Mouse (Mus musculus) limb, embryonic 12.5 days (tissue): ENCODE data around the gene Ctla4. TPM values are rescaled to one million over a fixed set of nuclear protein-coding genes. Genes with fewer than 3 reads are reported as not detected.

Source experiments
- ATAC-seq: fragments of 200-750 bp; cut with Nextera tagmentation; 2 replicates; pipeline ENCODE4 v1.8.0; 2017; ENCODE audit warnings: low read depth, moderate TSS enrichment; ENCODE audit not compliant: insufficient number of reproducible peaks, insufficient read depth, low FRiP score, low TSS enrichment
- H3K27ac ChIP-seq: fragments of 300-500 bp; sonication (generic); 2 replicates; pipeline ENCODE4 v1.5.1; 2016; ENCODE audit warnings: mild to moderate bottlenecking, moderate library complexity
- H3K27me3 ChIP-seq: fragments of 300-500 bp; sonication (generic); 2 replicates; pipeline ENCODE4 v1.6.1; 2016; ENCODE audit warnings: mild to moderate bottlenecking, moderate library complexity
- H3K36me3 ChIP-seq: fragments of 300-500 bp; sonication (generic); 2 replicates; pipeline ENCODE4 v1.6.1; 2016; ENCODE audit warnings: mild to moderate bottlenecking, moderate library complexity
- H3K4me1 ChIP-seq: fragments of 300-500 bp; sonication (generic); replicated peaks from 2 replicates; pipeline ENCODE4 v1.6.1; 2016
- H3K4me2 ChIP-seq: fragments of 300-500 bp; sonication (generic); 2 replicates; pipeline ENCODE4 v1.6.1; 2016; ENCODE audit warnings: mild to moderate bottlenecking, moderate library complexity
- H3K4me3 ChIP-seq: fragments of 300-500 bp; sonication (generic); replicated peaks from 2 replicates; pipeline ENCODE4 v1.5.1; 2016; ENCODE audit warnings: mild to moderate bottlenecking
- H3K9ac ChIP-seq: fragments of 300-500 bp; sonication (generic); replicated peaks from 2 replicates; pipeline ENCODE4 v1.6.1; 2016; ENCODE audit warnings: mild to moderate bottlenecking, moderate library complexity
- H3K9me3 ChIP-seq: fragments of 300-500 bp; sonication (generic); 2 replicates; pipeline ENCODE4 v1.6.1; 2016; ENCODE audit warnings: mild to moderate bottlenecking, moderate library complexity
- WGBS: fragments of 180-500 bp; shearing (Covaris S2); methylation state at CpG from one replicate; pipeline ENCODE4 v1.1.7; 2016; 5-methylcytosine and 5-hydroxymethylcytosine counted together
- polyA plus RNA-seq: library from polyadenylated mRNA; unstranded; fragments of >200 nt; fragmentation: Nextera tagmentation; extraction: Ambion mirVana; gene quantifications from 2 replicates; pipeline ENCODE4 v1.2.1, GENCODE M21; 2016

Ctla4 gene
- polyA plus RNA-seq, 1 experiment from 2014 or later = 0.24 TPM

DNA sequence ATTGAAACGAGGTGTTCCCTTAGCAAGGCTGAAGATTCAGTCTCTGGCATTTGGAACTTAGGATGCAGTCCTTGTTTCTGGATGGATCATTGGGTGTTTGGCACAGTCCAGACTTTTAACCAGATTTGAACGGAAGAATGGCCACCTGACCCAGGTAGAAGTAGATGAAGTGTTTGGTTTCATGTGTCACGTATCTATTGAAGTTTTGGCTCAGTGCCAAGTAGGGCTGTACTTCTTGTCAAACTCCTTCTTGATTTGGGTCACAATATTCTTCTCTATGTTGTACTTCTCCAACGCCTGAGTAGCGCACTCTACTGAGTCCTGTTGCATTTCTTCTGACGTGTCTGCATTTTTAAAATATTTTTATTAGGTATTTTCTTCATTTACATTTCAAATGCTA, 61.3 kb downstream of the Ctla4 start:
- 82% methylated on average over 6 of the region's 6 CpGs for WGBS
- ATAC-seq = no peak

DNA sequence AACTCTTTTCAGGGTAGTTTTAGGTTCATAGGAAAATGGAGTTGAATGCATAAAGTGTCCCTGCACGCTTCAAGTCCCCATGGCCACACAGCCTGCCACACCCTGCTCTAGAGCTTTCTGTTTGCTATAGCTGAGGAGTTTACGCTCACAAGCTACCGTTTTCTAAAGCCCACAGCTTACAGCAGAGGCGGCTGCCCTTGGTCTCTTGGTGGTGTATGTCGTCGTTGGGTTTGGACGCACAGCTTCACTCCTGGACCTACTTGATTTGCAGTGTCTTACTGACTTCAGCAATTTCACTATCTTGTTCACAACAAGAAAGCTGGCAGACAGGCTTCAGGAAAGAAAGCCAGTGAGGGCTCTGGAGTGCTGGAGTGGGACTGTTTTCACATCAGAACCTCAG, 66.2 kb downstream of the Ctla4 start:
- WGBS = 79% methylated on average over 7 of the region's 7 CpGs
- Histone ChIP-seq H3K4me1 (peaks cover 9% of the 10 kb centered on the region; the same call in 1 of the 2 replicates), H3K4me2 (no peak overlapping the region), H3K36me3 (no peaks in the 10 kb centered on the region), H3K27ac (no peak overlapping the region), H3K27me3 (no peaks in the 10 kb centered on the region), H3K4me3 (no peak overlapping the region), H3K9ac (no peak overlapping the region), H3K9me3 (no peaks in the 10 kb centered on the region)
- no peak for ATAC-seq

More for the DNA sequence above, 61.3 kb downstream of the Ctla4 start:
- no peaks in the 10 kb centered on the region for H3K36me3 ChIP-seq
- no peaks in the 10 kb centered on the region for H3K27me3 ChIP-seq
- H3K9me3 ChIP-seq = no peaks in the 10 kb centered on the region
- no peak overlapping the region for H3K4me3 ChIP-seq
- H3K4me2 ChIP-seq = no peak overlapping the region
- H3K27ac ChIP-seq = no peak overlapping the region
- no peak overlapping the region for H3K9ac ChIP-seq
- H3K4me1 ChIP-seq = peaks cover 9% of the 10 kb centered on the region; the same call in 1 of the 2 replicates

DNA sequence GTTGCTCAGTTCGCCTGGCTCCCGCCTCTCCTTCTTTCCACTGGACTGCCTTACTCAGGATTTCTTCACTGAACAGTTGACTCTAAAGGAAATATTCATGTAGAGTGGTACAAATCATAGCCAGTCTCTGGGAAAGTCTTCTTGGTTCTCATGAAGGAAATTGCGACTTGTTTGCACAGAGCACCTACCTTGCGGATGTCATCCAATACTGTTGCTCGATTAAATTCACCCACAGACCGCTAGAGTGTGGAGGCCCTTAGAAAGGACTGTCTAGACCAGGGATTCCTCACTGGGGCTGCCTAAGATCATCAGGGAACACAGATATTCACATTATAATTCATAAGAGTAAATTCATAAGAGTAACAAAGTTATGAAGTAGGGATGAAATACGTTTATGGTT, 66.9 kb downstream of the Ctla4 start:
- Histone ChIP-seq H3K4me2 (no peak overlapping the region), H3K4me3 (no peak overlapping the region), H3K27me3 (no peaks in the 10 kb centered on the region), H3K9me3 (no peaks in the 10 kb centered on the region), H3K27ac (no peak overlapping the region), H3K36me3 (no peaks in the 10 kb centered on the region), H3K4me1 (peaks cover 9% of the 10 kb centered on the region; the same call in 1 of the 2 replicates), H3K9ac (no peak overlapping the region)
- 90% methylated on average over 7 of the region's 7 CpGs for WGBS
- no peak for ATAC-seq

DNA sequence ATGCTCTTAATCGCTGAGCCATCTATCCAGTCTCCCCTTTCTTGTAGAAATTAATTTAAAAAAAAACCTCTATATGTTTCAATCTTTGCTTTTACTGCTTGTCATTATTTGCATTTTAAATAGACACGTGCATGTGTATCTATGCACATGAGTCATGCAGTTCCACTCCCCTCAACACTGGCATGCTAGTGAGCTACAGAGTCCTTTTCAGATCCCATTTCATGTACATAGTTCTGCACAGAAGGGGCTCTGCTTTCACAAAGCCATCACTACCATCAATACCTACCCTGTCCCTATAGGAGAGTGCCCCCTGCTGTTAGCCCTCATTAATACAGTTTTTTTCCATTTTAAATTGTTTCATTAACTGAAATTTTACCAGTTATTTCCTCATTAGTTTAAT, 68.0 kb downstream of the Ctla4 start:
- Histone ChIP-seq H3K4me1 (peaks cover 9% of the 10 kb centered on the region; the same call in 1 of the 2 replicates), H3K9me3 (no peaks in the 10 kb centered on the region), H3K9ac (no peak overlapping the region), H3K36me3 (no peaks in the 10 kb centered on the region), H3K4me3 (no peak overlapping the region), H3K27me3 (no peaks in the 10 kb centered on the region), H3K27ac (no peak overlapping the region), H3K4me2 (no peak overlapping the region)
- 68% methylated on average over 2 of the region's 2 CpGs for WGBS
- ATAC-seq = no peak

DNA sequence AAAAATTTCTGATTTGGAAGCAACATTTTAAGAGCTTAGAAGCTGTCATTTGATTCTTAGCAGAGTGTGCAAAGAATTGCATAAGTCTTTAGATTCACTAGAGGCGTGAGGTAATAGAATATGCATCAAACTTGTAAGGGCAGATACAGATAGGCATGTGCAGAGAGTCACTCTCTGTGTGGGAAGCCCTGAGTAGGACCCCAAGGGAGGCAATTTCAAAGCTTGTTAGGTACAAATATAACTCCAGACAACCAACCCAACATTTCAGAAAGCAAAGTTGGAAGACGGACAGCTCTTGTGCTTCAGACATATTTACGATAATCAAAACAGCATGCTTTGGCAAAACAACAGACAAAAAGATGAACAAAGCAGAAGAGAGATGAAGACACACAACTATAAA, 68.4 kb downstream of the Ctla4 start:
- Histone ChIP-seq H3K4me2 (no peak overlapping the region), H3K27ac (no peak overlapping the region), H3K9ac (no peak overlapping the region), H3K27me3 (no peaks in the 10 kb centered on the region), H3K4me1 (peaks cover 9% of the 10 kb centered on the region; the same call in 1 of the 2 replicates), H3K4me3 (no peak overlapping the region), H3K36me3 (no peaks in the 10 kb centered on the region), H3K9me3 (no peaks in the 10 kb centered on the region)
- no peak for ATAC-seq
- 95% methylated on average over 3 of the region's 3 CpGs for WGBS

DNA sequence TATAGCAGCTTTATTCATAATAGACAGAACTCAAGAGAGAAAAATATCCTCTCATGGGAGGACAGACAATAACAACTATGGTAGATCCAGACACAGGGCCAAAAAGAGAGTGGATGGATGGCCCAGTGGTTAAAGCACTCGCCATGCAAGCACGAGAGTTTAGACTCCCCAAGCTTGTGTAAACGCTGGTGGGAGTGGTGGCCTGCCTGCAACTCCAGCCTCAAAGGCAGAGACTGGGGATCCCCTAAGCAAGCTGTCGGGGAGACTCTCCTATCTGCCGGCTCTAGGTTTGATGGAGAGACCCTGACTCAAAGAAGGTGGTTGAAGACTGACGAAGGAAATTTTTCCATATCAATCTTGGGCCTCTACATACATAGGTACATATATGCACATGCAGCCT, 69.4 kb downstream of the Ctla4 start:
- ATAC-seq = no peak
- WGBS = 86% methylated on average over 6 of the region's 6 CpGs
- no peaks in the 10 kb centered on the region for H3K36me3 ChIP-seq
- no peak overlapping the region for H3K27ac ChIP-seq
- peaks cover 9% of the 10 kb centered on the region; the same call in 1 of the 2 replicates for H3K4me1 ChIP-seq
- H3K9ac ChIP-seq = no peak overlapping the region
- no peak overlapping the region for H3K4me3 ChIP-seq
- no peaks in the 10 kb centered on the region for H3K9me3 ChIP-seq
- H3K27me3 ChIP-seq = no peaks in the 10 kb centered on the region
- no peak overlapping the region for H3K4me2 ChIP-seq

DNA sequence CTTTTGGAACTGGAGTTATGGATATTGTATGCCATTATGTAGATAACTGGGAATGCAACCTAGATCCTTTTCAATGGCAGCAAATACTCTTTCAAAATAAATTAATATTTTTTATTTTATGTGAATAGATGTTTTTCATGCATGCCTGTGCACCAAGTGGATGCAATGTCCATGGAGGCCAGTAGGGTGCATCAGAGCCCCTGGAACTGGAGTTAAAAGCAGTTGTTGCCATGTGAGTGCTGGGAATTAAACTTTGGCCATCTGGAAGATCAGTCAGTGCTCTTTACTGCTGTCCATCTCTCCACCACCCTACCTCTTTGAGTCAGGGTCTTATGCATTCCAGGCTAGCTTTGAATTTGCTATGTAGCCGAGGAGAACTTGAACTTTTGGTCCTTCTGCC, 71.5 kb downstream of the Ctla4 start:
- H3K4me1 ChIP-seq = no peaks in the 10 kb centered on the region
- H3K4me3 ChIP-seq = no peak overlapping the region
- H3K4me2 ChIP-seq = no peak overlapping the region
- no peak for ATAC-seq
- H3K9me3 ChIP-seq = no peaks in the 10 kb centered on the region
- H3K27me3 ChIP-seq = no peaks in the 10 kb centered on the region
- H3K9ac ChIP-seq = no peak overlapping the region
- WGBS = 84% methylated on average over 1 of the region's 1 CpGs
- H3K36me3 ChIP-seq = no peaks in the 10 kb centered on the region
- no peak overlapping the region for H3K27ac ChIP-seq

DNA sequence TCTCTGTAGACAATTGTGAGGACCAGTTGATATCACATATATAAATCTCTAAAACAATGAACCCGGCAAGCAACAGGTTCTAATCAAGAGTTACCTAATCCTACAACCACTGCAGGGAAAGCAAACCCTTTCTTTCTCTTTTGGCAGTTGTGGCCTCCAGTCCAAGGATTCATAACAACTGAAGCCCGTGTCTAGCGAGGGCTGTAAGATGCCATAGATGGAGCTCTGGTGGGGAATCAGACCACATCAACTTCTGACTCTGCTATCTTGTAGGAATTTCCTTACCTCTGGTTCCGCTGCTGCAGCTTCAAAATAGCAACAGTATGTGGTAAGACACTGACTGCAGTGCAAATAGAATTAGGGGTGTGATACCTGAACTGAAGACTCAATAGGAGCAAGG, 72.4 kb downstream of the Ctla4 start:
- Histone ChIP-seq H3K27me3 (no peaks in the 10 kb centered on the region), H3K9me3 (no peaks in the 10 kb centered on the region), H3K27ac (no peak overlapping the region), H3K4me1 (no peaks in the 10 kb centered on the region), H3K4me2 (no peak overlapping the region), H3K36me3 (no peaks in the 10 kb centered on the region), H3K9ac (no peak overlapping the region), H3K4me3 (no peak overlapping the region)
- no peak for ATAC-seq
- 83% methylated on average over 4 of the region's 4 CpGs for WGBS

DNA sequence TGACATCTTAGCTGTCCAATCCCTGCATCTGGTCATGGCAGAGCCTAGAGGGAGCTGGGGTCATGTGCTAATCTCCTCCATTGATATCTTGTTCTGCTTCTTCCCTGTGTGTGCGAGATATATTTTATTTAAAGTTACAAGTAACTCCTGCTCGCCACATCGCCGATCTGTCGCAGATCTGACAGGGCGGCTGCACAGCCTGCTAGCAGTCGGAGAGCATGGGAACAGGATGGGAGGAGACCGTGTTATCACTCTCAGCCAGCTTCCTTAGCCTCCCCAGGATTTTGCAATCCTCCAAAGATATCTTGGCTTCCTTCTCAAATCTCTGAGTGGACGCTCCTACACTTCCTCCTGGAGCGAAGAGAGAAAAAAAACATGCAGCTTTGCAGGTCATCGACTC, 73.7 kb downstream of the Ctla4 start:
- no peak overlapping the region for H3K4me2 ChIP-seq
- H3K27ac ChIP-seq = no peak overlapping the region
- 81% methylated on average over 11 of the region's 11 CpGs for WGBS
- no peaks in the 10 kb centered on the region for H3K27me3 ChIP-seq
- ATAC-seq = no peak
- no peaks in the 10 kb centered on the region for H3K9me3 ChIP-seq
- H3K4me1 ChIP-seq = no peaks in the 10 kb centered on the region
- no peak overlapping the region for H3K4me3 ChIP-seq
- no peak overlapping the region for H3K9ac ChIP-seq
- H3K36me3 ChIP-seq = no peaks in the 10 kb centered on the region

DNA sequence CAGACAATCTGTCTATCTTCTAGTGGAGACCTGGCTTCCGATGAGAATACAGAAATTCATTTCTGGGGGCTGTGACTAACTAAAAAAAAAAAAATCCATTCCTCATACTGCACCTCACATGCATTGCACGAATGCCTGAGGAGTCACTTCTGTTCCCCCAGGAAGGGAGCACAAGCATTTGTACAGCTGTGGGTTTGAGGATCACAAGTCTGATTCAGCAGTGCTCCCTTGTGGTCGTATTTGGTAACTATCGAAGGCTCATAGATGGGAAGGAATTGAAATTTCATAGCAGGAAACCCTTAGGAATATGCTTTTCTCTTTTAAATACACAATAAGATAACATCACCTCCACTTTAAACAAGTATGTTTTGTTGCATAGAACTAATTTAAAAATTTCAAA, 74.3 kb downstream of the Ctla4 start:
- no peaks in the 10 kb centered on the region for H3K36me3 ChIP-seq
- no peak overlapping the region for H3K4me3 ChIP-seq
- no peaks in the 10 kb centered on the region for H3K4me1 ChIP-seq
- no peak overlapping the region for H3K9ac ChIP-seq
- no peaks in the 10 kb centered on the region for H3K9me3 ChIP-seq
- no peaks in the 10 kb centered on the region for H3K27me3 ChIP-seq
- 30% methylated on average over 4 of the region's 4 CpGs for WGBS
- no peak overlapping the region for H3K27ac ChIP-seq
- ATAC-seq = no peak
- H3K4me2 ChIP-seq = no peak overlapping the region

DNA sequence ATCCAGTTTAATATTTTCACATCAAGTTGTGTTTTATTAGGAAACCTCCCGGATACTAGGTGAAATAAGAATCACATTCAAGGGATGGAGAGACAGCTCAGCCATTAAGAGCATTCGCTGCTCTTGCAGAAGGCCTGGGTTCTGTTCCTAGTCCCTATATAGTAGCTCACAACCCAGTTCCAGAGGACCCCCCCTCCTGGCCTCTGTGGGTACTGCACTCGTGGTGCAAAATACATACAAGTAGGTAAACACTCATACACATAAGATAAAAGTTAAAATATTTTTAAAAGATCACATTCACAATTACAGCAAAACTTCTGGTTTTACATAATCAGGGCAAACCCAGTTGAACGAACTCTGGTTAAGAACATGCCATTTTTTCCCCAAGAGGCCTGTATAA, 75.3 kb downstream of the Ctla4 start:
- H3K4me3 ChIP-seq = no peak overlapping the region
- no peak for ATAC-seq
- no peak overlapping the region for H3K27ac ChIP-seq
- no peak overlapping the region for H3K9ac ChIP-seq
- H3K4me1 ChIP-seq = no peaks in the 10 kb centered on the region
- no peak overlapping the region for H3K4me2 ChIP-seq
- H3K36me3 ChIP-seq = no peaks in the 10 kb centered on the region
- H3K9me3 ChIP-seq = no peaks in the 10 kb centered on the region
- H3K27me3 ChIP-seq = no peaks in the 10 kb centered on the region
- 86% methylated on average over 4 of the region's 4 CpGs for WGBS
